Comparison of ENCODE assay signal across 7 mouse cellular contexts in genomic region chr19:3851502-3851962, GRCm38 (mm10). TPM values are rescaled to one million over a fixed set of nuclear protein-coding genes. Genes with fewer than 3 reads are reported as not detected.
A peak's percentile ranks its signal among the peaks of the same experiment; 100 is the strongest.
DNase-seq lines count a peak whose midpoint lies in the region; ATAC-seq lines count a peak whose summit lies in the region.

TSS of gene Chka (plus strand) at chr19:3851773.

- H3K36me3 ChIP-seq in intestine, embryonic 16.5 days (ENCODE audit: control insufficient read depth, insufficient read depth, low read length) = no peaks in the 10 kb centered on the region
- no peaks in the 10 kb centered on the region for H3K36me3 ChIP-seq in midbrain, embryonic 11.5 days (ENCODE audit: control insufficient read depth, insufficient read depth, low read length)

- ATAC-seq in intestine, embryonic 16.5 days = peak; percentile 93
- peak; percentile 99 for ATAC-seq in midbrain, embryonic 11.5 days (ENCODE audit: low FRiP score)

- H3K27me3 ChIP-seq in intestine, embryonic 16.5 days (replicated peaks; ENCODE audit: control insufficient read depth, insufficient read depth, low read length) = no peaks in the 10 kb centered on the region
- H3K27me3 ChIP-seq in midbrain, embryonic 11.5 days (ENCODE audit: control insufficient read depth, insufficient read depth, low read length) = no peaks in the 10 kb centered on the region

- H3K27ac ChIP-seq in intestine, embryonic 16.5 days (ENCODE audit: low read length) = peak within 1 kb of the TSS; percentile 99
- H3K27ac ChIP-seq in midbrain, embryonic 11.5 days (ENCODE audit: low read depth, low read length) = peak within 1 kb of the TSS; percentile 97

- DNase-seq in adrenal gland, adult 2 months = peak; percentile 98
- DNase-seq in embryo, embryonic 11.5 days (ENCODE audit: low read depth, low spot score) = peak; percentile 94
- DNase-seq in gastrocnemius, postnatal 4 days (ENCODE audit: low spot score in 2 of 2) = peak; percentile 93 to 96
- DNase-seq in left cerebral cortex, postnatal 36 days (ENCODE audit: low spot score in 2 of 2) = peak; percentile 99
- DNase-seq in midbrain, embryonic 11.5 days (ENCODE audit: low spot score, missing footprints) = peak; percentile 99
- peak; percentile 90 for DNase-seq in skeletal muscle tissue, adult 2 months (ENCODE audit: low read depth, low spot score)

- H3K4me1 ChIP-seq in intestine, embryonic 16.5 days (ENCODE audit: control insufficient read depth, insufficient read depth, low read length) = peaks cover 26% of the 10 kb centered on the region
- peaks cover 14% of the 10 kb centered on the region for H3K4me1 ChIP-seq in midbrain, embryonic 11.5 days (ENCODE audit: control insufficient read depth, insufficient read depth, low read length)

- H3K4me3 ChIP-seq in intestine, embryonic 16.5 days (ENCODE audit: low read length) = peak within 1 kb of the TSS; percentile 90
- peak within 1 kb of the TSS; percentile 82 for H3K4me3 ChIP-seq in midbrain, embryonic 11.5 days (ENCODE audit: low read depth, low read length)

- WGBS in intestine, embryonic 16.5 days = 0% methylated on average over 52 of the region's 54 CpGs
- WGBS in midbrain, embryonic 11.5 days = under 1% methylated on average over 53 of the region's 54 CpGs

- H3K4me2 ChIP-seq in intestine, embryonic 16.5 days (ENCODE audit: low read depth, low read length) = peak within 1 kb of the TSS; percentile 69
- peak within 1 kb of the TSS; percentile 72 for H3K4me2 ChIP-seq in midbrain, embryonic 11.5 days

- peak within 1 kb of the TSS; percentile 93 for H3K9ac ChIP-seq in intestine, embryonic 16.5 days (ENCODE audit: low read depth, low read length)
- peak within 1 kb of the TSS; percentile 92 for H3K9ac ChIP-seq in midbrain, embryonic 11.5 days (ENCODE audit: low read length)

- no peaks in the 10 kb centered on the region for H3K9me3 ChIP-seq in intestine, embryonic 16.5 days (ENCODE audit: control insufficient read depth, low read length)
- H3K9me3 ChIP-seq in midbrain, embryonic 11.5 days (ENCODE audit: control insufficient read depth, low read length) = no peaks in the 10 kb centered on the region

- intact Hi-C loops in left cerebral cortex, postnatal 36 days (cut with DNase I) = loop anchor here (5.0 kb wide), 1 partner anchor 84 kb away; the partner anchor contains the start of gene Kmt5b

RNA-seq across cellular contexts. Expression of gene Chka, which starts in this region (rescaled TPM):
- total RNA-seq in adrenal gland, adult 2 months (2021) = 100 to 1,000 TPM in 1 of 2 experiments, 10 to 100 TPM in 1; 42.1 to 124 TPM
- 149 and 154 TPM in 2 replicates for polyA plus RNA-seq in adrenal gland, adult 2 months (2012; rRNA removed)
- total RNA-seq in gastrocnemius, postnatal 4 days (2021) = 10 to 100 TPM; 13.6 to 14.9 TPM
- polyA plus RNA-seq in intestine, embryonic 16.5 days (2015; fragmentation: Nextera tagmentation; extraction: Ambion mirVana) = 57.8 and 67.5 TPM in 2 replicates
- total RNA-seq in left cerebral cortex, postnatal 36 days (2021) = 100 to 1,000 TPM in 1 of 2 experiments, 10 to 100 TPM in 1; 66.7 to 108 TPM
- 50.5 and 53.0 TPM in 2 replicates for polyA plus RNA-seq in midbrain, embryonic 11.5 days (2014; fragmentation: Nextera tagmentation; extraction: Ambion mirVana)

Comparison
In these comparisons a context has a peak if more than half of its experiments do, and no peak if none do; other contexts are left out.
1. Peak in every context shown above with its lines: DNase-seq, ATAC-seq, H3K4me3 ChIP-seq and H3K27ac ChIP-seq.